Mouse (Mus musculus): ENCODE results near the gene Polm. TPM values are rescaled to one million over a fixed set of nuclear protein-coding genes. Genes with fewer than 3 reads are reported as not detected.

Polm gene
- polyA plus RNA-seq, 1 experiment = 34.2 TPM

DNA sequence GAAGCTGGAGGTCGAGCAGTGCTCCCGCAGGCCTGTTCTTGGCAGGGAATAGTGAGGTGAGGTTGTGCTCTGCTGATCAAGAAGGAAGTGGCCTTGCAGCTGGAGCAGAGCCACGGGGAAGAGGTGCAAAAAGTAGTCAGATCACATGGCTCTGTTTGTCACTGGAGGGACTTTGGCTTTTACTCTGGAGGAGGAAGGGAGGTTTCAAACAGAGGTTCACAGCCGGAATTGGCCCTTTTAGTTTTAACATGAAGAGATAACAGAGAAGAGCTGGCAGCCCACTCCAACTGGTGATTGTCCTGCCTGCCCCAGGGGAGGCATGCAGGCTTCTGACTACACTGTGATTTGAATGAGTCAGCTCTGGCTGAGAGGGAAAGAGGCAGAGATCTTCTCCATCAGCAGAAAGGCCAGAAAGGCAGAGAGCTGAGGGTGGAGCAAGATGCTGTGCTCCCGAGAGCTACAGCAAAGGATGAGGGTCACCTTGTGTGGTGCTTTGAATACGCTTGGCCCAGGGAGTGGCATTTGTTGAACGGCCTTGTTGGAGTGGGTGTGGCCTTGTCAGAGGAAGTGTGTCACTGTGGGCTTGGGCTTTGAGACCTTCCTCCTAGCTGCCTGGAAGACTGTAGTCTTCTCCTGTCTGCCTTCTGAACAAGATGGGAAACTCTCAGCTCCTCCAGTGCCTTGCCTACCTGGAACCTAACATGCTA lies 9.0 kb upstream of the Polm start:
- H3K4me3 ChIP-seq (replicated peaks; ENCODE audit: extremely low read depth, low read depth, low read length) = no peak overlapping the region
- no peak for DNase-seq
- H3K4me1 ChIP-seq (ENCODE audit: control insufficient read depth, insufficient read depth, low read length) = no peaks in the 10 kb centered on the region
- 40% methylated on average over 7 of the region's 7 CpGs for WGBS
- TF ChIP-seq CTCF (IDR thresholded peaks at IDR 0.05; ENCODE audit: insufficient read depth, low read length) (no peak), POLR2A (IDR thresholded peaks at IDR 0.05; ENCODE audit: borderline replicate concordance, extremely low read depth, low read depth, low read length) (no peak)

DNA sequence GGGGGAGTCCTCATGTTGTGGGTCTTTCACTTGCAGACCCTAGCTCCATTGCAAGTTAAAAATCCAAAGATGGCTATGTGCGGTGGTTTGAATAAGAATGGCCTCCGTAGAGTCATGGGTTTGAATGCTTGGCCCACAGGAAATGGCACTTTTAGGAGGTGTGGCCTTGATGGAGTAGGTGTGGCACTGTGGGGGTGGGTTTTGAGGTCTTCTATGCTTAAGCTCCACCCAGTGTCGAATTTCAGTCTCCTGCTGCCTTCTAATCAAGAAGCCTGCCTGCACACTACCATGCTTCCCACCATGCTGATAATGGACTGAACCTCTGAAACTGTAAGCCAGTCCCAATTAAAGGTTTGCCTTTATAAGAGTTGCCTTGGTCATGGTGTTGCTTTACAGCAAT lies 5.3 kb upstream of the Polm start:
- WGBS = 82% methylated on average over 3 of the region's 3 CpGs

DNA sequence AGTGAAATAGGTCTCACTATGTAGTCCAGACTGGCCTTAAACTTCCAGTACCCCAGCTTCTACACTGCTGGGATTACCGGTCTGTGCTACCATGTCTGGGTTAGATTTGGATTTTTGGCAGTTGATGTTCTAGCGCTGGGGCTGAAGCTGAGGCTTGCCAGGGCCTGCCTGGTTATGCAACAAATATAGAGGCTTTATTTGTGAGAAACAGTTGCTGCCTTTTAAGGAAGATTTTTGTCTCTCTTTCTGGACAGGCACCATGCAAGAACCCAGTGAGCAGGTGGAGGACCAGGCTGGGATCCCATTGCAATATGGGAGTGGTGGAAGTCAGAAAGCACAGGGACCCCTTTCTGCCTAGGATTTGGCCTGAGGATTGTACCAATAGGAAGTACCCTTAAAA lies 3.9 kb upstream of the Polm start:
- WGBS = 78% methylated on average over 2 of the region's 2 CpGs

More for the DNA sequence above, 5.3 kb upstream of the Polm start:
- Histone ChIP-seq H3K4me1 (ENCODE audit: control insufficient read depth, insufficient read depth, low read length) (no peaks in the 10 kb centered on the region), H3K4me3 (replicated peaks; ENCODE audit: extremely low read depth, low read depth, low read length) (no peak overlapping the region)
- TF ChIP-seq CTCF (IDR thresholded peaks at IDR 0.05; ENCODE audit: insufficient read depth, low read length) (no peak), POLR2A (IDR thresholded peaks at IDR 0.05; ENCODE audit: borderline replicate concordance, extremely low read depth, low read depth, low read length) (no peak)
- no peak for DNase-seq

DNA sequence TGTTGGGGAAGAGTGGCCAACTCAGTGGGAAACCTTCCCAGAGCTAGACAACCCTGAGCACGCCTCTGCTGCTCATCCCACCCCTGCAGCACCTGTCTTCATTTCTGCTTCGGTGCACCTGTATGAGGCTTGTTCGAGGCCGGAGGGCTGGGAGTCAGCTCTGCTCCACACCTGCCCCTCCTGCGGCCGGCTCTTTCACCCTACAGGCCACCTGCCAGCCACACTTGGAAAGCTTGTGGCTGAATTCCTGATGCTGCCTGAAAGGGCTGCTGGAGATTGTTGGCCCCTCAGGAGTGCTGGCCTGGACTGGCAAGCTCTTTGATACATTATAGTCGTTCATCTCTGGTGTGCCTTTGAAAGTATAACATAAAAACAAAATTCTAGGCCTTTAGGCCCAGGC lies 2.5 kb upstream of the Polm start:
- TF ChIP-seq POLR2A (IDR thresholded peaks at IDR 0.05; ENCODE audit: borderline replicate concordance, extremely low read depth, low read depth, low read length) = no peak
- Histone ChIP-seq H3K4me1 (ENCODE audit: control insufficient read depth, insufficient read depth, low read length) (no peaks in the 10 kb centered on the region), H3K4me3 (replicated peaks; ENCODE audit: extremely low read depth, low read depth, low read length) (no peak overlapping the region)
- no peak for DNase-seq
- 82% methylated on average over 7 of the region's 7 CpGs for WGBS

More for the DNA sequence above, 3.9 kb upstream of the Polm start:
- no peaks in the 10 kb centered on the region for H3K4me1 ChIP-seq (ENCODE audit: control insufficient read depth, insufficient read depth, low read length)
- no peak overlapping the region for H3K4me3 ChIP-seq (replicated peaks; ENCODE audit: extremely low read depth, low read depth, low read length)
- DNase-seq = no peak
- TF ChIP-seq POLR2A (IDR thresholded peaks at IDR 0.05; ENCODE audit: borderline replicate concordance, extremely low read depth, low read depth, low read length) = no peak
- no peak for TF ChIP-seq CTCF (IDR thresholded peaks at IDR 0.05; ENCODE audit: insufficient read depth, low read length)

DNA sequence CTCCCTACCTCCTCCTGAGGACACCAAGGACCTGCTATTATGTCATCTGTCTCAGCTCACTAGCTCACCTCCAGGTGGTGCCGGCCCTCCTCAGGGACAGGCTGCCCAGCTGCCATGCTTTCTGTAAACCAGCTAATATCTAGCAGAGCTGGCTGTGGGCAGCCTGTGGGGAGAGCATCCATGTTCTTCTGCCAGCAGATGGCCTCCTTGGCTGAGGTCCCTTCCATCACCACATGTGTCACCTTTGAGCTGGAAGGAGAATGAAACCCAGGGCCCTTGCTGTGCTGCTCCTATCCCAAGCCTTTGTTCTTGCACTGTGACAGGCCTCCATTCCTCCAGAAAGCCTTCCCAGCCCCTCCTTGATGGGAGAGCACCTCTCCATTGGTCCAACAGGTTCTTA lies 1.7 kb downstream of the Polm start:
- no peak for DNase-seq

DNA sequence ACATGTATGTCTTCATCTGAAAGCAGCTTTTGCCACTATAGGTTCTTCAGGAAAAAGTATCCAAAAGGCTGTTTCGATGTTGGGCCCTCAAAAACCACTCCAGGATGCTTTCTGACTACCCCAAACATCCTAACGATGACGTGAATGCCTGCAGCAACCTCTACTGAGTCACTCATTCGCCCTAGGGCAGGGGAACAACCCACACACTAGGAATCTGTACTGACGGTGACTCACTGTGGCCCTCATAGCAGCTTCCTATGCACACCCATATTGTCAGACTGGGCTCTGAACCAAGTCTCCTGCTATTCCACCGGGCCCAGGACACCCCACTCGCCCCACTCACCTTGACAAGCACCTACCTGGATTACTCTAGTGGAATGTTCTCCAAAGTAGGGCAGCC lies 2.8 kb downstream of the Polm start:
- TF ChIP-seq CTCF (IDR thresholded peaks at IDR 0.05; ENCODE audit: insufficient read depth, low read length) (no peak), POLR2A (IDR thresholded peaks at IDR 0.05; ENCODE audit: borderline replicate concordance, extremely low read depth, low read depth, low read length) (no peak)
- no peaks in the 10 kb centered on the region for H3K4me1 ChIP-seq (ENCODE audit: control insufficient read depth, insufficient read depth, low read length)
- no peak for DNase-seq
- WGBS = 70% methylated on average over 7 of the region's 7 CpGs
- no peak overlapping the region for H3K4me3 ChIP-seq (replicated peaks; ENCODE audit: extremely low read depth, low read depth, low read length)

More for the DNA sequence above, 1.7 kb downstream of the Polm start:
- H3K4me3 ChIP-seq (replicated peaks; ENCODE audit: extremely low read depth, low read depth, low read length) = no peak overlapping the region
- no peaks in the 10 kb centered on the region for H3K4me1 ChIP-seq (ENCODE audit: control insufficient read depth, insufficient read depth, low read length)
- 57% methylated on average over 1 of the region's 1 CpGs for WGBS
- no peak for TF ChIP-seq POLR2A (IDR thresholded peaks at IDR 0.05; ENCODE audit: borderline replicate concordance, extremely low read depth, low read depth, low read length)
- no peak for TF ChIP-seq CTCF (IDR thresholded peaks at IDR 0.05; ENCODE audit: insufficient read depth, low read length)

DNA sequence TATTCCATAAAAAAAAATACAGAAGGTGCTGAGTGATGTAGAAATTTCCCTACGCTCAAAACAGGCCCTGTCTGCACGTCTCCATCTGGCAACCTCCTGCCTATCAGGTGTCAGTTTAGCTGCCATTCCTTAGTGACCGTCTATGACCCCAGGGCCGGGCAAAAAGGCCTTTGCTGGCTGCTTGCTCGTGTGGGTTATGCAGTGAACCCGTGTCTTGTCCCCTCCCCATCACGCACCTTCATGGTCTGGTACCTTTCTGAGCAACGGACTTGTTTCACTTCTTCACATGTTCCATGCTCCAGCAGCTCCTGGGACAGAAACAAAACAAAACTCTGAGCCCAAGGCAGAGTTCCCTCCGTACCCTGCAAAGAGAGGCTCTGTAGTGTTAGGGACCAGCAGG lies 3.3 kb downstream of the Polm start:
- WGBS = 83% methylated on average over 9 of the region's 9 CpGs
- H3K4me3 ChIP-seq (replicated peaks; ENCODE audit: extremely low read depth, low read depth, low read length) = no peak overlapping the region
- TF ChIP-seq POLR2A (IDR thresholded peaks at IDR 0.05; ENCODE audit: borderline replicate concordance, extremely low read depth, low read depth, low read length) = no peak
- no peak for TF ChIP-seq CTCF (IDR thresholded peaks at IDR 0.05; ENCODE audit: insufficient read depth, low read length)
- DNase-seq = no peak
- H3K4me1 ChIP-seq (ENCODE audit: control insufficient read depth, insufficient read depth, low read length) = no peaks in the 10 kb centered on the region

DNA sequence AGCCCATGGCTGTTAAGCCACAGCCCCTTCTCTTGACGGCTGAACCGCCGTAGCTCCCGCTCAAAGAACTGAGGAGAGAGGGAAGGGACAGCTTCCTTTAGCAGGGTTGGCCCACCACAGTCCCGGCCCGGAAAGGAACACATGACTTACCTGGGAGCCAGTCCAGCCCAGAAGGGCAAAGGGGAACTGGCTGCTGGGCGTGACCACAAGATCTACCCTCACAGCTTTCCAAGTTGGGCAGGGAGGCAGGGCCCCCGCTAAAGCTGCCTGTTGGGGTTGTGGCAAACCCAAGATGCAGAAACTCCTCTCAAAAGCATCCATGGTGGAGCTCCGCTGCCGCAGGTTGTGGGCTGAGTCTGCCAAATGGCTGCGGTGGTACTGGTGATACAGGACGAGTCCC lies 8.5 kb downstream of the Polm start:
- H3K4me1 ChIP-seq (ENCODE audit: control insufficient read depth, insufficient read depth, low read length) = no peaks in the 10 kb centered on the region
- no peak for TF ChIP-seq CTCF (IDR thresholded peaks at IDR 0.05; ENCODE audit: insufficient read depth, low read length)
- TF ChIP-seq POLR2A (IDR thresholded peaks at IDR 0.05; ENCODE audit: borderline replicate concordance, extremely low read depth, low read depth, low read length) = no peak
- DNase-seq = no peak
- H3K4me3 ChIP-seq (replicated peaks; ENCODE audit: extremely low read depth, low read depth, low read length) = no peak overlapping the region
- WGBS = 74% methylated on average over 12 of the region's 12 CpGs

DNA sequence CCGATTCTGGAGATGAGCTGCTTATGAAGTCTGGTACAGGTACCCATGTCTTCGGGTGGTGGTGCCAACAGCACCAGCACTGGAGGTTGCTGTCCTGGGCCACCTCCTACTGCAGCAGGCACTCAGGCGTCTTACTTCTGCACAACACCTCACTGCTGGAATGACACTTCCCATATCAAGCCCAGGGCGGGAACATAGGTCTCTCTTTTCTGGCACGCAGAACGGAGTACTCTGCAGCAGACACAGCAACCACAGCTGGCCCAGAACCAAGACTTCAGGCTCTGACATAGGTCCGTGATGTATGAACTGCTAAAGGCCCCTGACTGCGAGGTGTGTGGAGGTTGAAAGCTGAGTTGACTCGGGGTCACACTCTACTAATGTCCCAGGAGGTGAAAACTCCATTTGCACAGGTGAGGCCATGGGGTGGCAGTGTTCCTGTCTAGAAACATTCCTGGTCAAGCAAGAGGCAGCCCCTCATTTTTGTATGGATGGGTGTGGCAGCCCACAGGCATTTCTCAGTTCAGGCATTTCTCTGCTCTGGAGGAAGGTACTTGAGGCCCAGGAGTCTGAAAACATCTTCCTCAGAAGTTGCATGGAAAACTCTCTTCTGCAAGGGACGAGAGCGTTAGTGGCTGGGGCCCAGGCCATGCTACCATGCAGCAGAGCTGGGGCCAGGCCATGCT lies 9.2 kb downstream of the Polm start:
- Histone ChIP-seq H3K4me3 (replicated peaks; ENCODE audit: extremely low read depth, low read depth, low read length) (no peak overlapping the region), H3K4me1 (ENCODE audit: control insufficient read depth, insufficient read depth, low read length) (no peaks in the 10 kb centered on the region)
- no peak for DNase-seq
- 78% methylated on average over 11 of the region's 11 CpGs for WGBS
- TF ChIP-seq POLR2A (IDR thresholded peaks at IDR 0.05; ENCODE audit: borderline replicate concordance, extremely low read depth, low read depth, low read length) (no peak), CTCF (IDR thresholded peaks at IDR 0.05; ENCODE audit: insufficient read depth, low read length) (no peak)

DNA sequence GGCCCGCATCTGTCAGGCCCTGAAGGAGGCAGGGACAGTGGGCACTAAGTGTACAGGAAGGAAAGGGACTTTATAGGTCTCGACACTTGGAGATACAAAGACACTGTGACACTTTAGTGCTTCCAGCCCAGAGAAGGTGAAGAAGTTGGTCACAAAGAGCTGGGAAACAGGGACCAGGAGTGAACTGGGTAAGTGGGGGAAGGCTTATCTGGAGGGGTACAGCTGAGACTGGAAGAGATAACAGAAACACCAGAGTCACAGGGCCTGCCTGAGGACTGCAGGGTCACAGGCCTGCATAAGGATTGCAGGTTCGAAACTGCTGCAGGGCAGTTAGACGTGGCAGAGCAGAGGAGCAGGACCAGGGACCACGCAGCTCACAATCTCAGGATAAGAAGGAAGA lies 9.9 kb downstream of the Polm start:
- Histone ChIP-seq H3K4me3 (replicated peaks; ENCODE audit: extremely low read depth, low read depth, low read length) (no peak overlapping the region), H3K4me1 (ENCODE audit: control insufficient read depth, insufficient read depth, low read length) (no peaks in the 10 kb centered on the region)
- WGBS = 86% methylated on average over 5 of the region's 5 CpGs
- TF ChIP-seq POLR2A (IDR thresholded peaks at IDR 0.05; ENCODE audit: borderline replicate concordance, extremely low read depth, low read depth, low read length) (no peak), CTCF (IDR thresholded peaks at IDR 0.05; ENCODE audit: insufficient read depth, low read length) (no peak)
- no peak for DNase-seq

All from lung, adult 2 months (tissue).